Comparison of ENCODE assay signal across 12 mouse cellular contexts in genomic region chr9:115120276-115120675, GRCm38 (mm10).
DNase-seq lines count a peak whose midpoint lies in the region; ATAC-seq and TF ChIP-seq lines count a peak whose summit lies in the region.
"Had no signal": no experiment of that assay in that cellular context is flagged by ENCODE, and none has a peak within 500 bp of the region (broad histone marks: within the 10 kb centered on the region; RNA-seq: fewer than 3 reads in every experiment).

No protein-coding gene starts in this region.

- TF ChIP-seq CTCF in heart, adult 2 months (IDR thresholded peaks at IDR 0.05) = no peak

- intact Hi-C loops in heart, adult 2 months (cut with DNase I) = no loop called here

- no peak overlapping the region for H3K27ac ChIP-seq in heart, embryonic 16.5 days (ENCODE audit: low read length)
- H3K27ac ChIP-seq in heart, adult 2 months = no peak overlapping the region
- H3K27ac ChIP-seq in intestine, embryonic 16.5 days (ENCODE audit: low read length) = no peak overlapping the region
- H3K27ac ChIP-seq in lung, embryonic 16.5 days (ENCODE audit: low read length) = no peak overlapping the region
- H3K27ac ChIP-seq: stomach, postnatal 0 days had no signal

- no peaks in the 10 kb centered on the region for H3K79me2 ChIP-seq in heart, adult 2 months (replicated peaks; ENCODE audit: control insufficient read depth, insufficient read depth, low read length)

- no peaks in the 10 kb centered on the region for H3K27me3 ChIP-seq in heart, embryonic 16.5 days (ENCODE audit: control insufficient read depth, insufficient read depth, low read length)
- no peaks in the 10 kb centered on the region for H3K27me3 ChIP-seq in heart, adult 2 months (ENCODE audit: control insufficient read depth, insufficient read depth, low read length)
- H3K27me3 ChIP-seq in intestine, embryonic 16.5 days (replicated peaks; ENCODE audit: control insufficient read depth, insufficient read depth, low read length) = no peaks in the 10 kb centered on the region
- no peaks in the 10 kb centered on the region for H3K27me3 ChIP-seq in lung, embryonic 16.5 days (ENCODE audit: control insufficient read depth, insufficient read depth, low read depth, low read length)

- no peaks in the 10 kb centered on the region for H3K9me3 ChIP-seq in heart, embryonic 16.5 days (replicated peaks; ENCODE audit: control insufficient read depth, low read length)
- no peaks in the 10 kb centered on the region for H3K9me3 ChIP-seq in intestine, embryonic 16.5 days (ENCODE audit: control insufficient read depth, low read length)
- no peaks in the 10 kb centered on the region for H3K9me3 ChIP-seq in lung, embryonic 16.5 days (ENCODE audit: control insufficient read depth, low read length)

- H3K4me2 ChIP-seq in heart, embryonic 16.5 days (ENCODE audit: low read depth, low read length) = no peak overlapping the region
- no peak overlapping the region for H3K4me2 ChIP-seq in intestine, embryonic 16.5 days (ENCODE audit: low read depth, low read length)
- no peak overlapping the region for H3K4me2 ChIP-seq in lung, embryonic 16.5 days (ENCODE audit: low read depth, low read length)

- no peak for TF ChIP-seq POLR2A in heart, adult 2 months (IDR thresholded peaks at IDR 0.05; ENCODE audit: insufficient read depth, low read depth, low read length)

- H3K4me1 ChIP-seq in heart, embryonic 16.5 days (ENCODE audit: control insufficient read depth, insufficient read depth, low read length) = peaks cover 13% of the 10 kb centered on the region
- no peaks in the 10 kb centered on the region for H3K4me1 ChIP-seq in heart, adult 2 months (ENCODE audit: control insufficient read depth, insufficient read depth, low read length)
- H3K4me1 ChIP-seq in intestine, embryonic 16.5 days (ENCODE audit: control insufficient read depth, insufficient read depth, low read length) = peaks cover 11% of the 10 kb centered on the region; the same call in 1 of the 2 replicates
- peaks cover 17% of the 10 kb centered on the region for H3K4me1 ChIP-seq in lung, embryonic 16.5 days (replicated peaks; ENCODE audit: control insufficient read depth, insufficient read depth, low read length)

- no peaks in the 10 kb centered on the region for H3K36me3 ChIP-seq in heart, embryonic 16.5 days (ENCODE audit: control insufficient read depth, insufficient read depth)
- H3K36me3 ChIP-seq in heart, adult 2 months (ENCODE audit: control insufficient read depth, insufficient read depth, low read length) = no peaks in the 10 kb centered on the region
- H3K36me3 ChIP-seq in intestine, embryonic 16.5 days (ENCODE audit: control insufficient read depth, insufficient read depth, low read length) = no peaks in the 10 kb centered on the region
- no peaks in the 10 kb centered on the region for H3K36me3 ChIP-seq in lung, embryonic 16.5 days (ENCODE audit: control insufficient read depth, insufficient read depth, low read length)

- peak; percentile 43; the same call in 1 of the 2 replicates for ATAC-seq in heart, embryonic 16.5 days (replicated peaks; ENCODE audit: extremely low read depth, insufficient read depth, low FRiP score)
- peak; percentile 9; the same call in 1 of the 2 replicates for ATAC-seq in intestine, embryonic 16.5 days
- peak; percentile 57 for ATAC-seq in lung, embryonic 16.5 days (ENCODE audit: low read depth)

- H3K4me3 ChIP-seq in heart, embryonic 16.5 days (ENCODE audit: low read length) = no peak overlapping the region
- H3K4me3 ChIP-seq in heart, adult 2 months = no peak overlapping the region
- H3K4me3 ChIP-seq in intestine, embryonic 16.5 days (ENCODE audit: low read length) = no peak overlapping the region
- H3K4me3 ChIP-seq in lung, embryonic 16.5 days (ENCODE audit: low read length) = no peak overlapping the region
- H3K4me3 ChIP-seq: erythroblast, embryonic 14.5 days; myocyte had no signal

- 66% methylated on average over 5 of the region's 5 CpGs for WGBS in heart, embryonic 16.5 days
- WGBS in heart, adult 2 months = 65% methylated on average over 5 of the region's 5 CpGs
- 75% methylated on average over 5 of the region's 5 CpGs for WGBS in intestine, embryonic 16.5 days
- 51% methylated on average over 5 of the region's 5 CpGs for WGBS in lung, embryonic 16.5 days

- no peak for DNase-seq in heart, adult 2 months
- DNase-seq in adrenal gland, adult (ENCODE audit: inconsistent age in 2 of 2, low spot score in 1 of 2) = peak; percentile 72 to 91
- no peak for DNase-seq in frontal cortex, postnatal 36 days (ENCODE audit: low spot score in 2 of 2)
- no peak for DNase-seq in layer of hippocampus, postnatal 14 days (ENCODE audit: low spot score in 2 of 2)
- DNase-seq in thymus, adult 18-20 months = no peak
- DNase-seq: layer of hippocampus, postnatal 36 days had no signal

- H3K9ac ChIP-seq in heart, embryonic 16.5 days (ENCODE audit: low read length) = no peak overlapping the region
- H3K9ac ChIP-seq in heart, adult 2 months (ENCODE audit: low read depth, low read length) = no peak overlapping the region
- no peak overlapping the region for H3K9ac ChIP-seq in intestine, embryonic 16.5 days (ENCODE audit: low read depth, low read length)
- H3K9ac ChIP-seq in lung, embryonic 16.5 days (ENCODE audit: low read length) = no peak overlapping the region

- no peak for TF ChIP-seq EP300 in heart, adult 2 months (IDR thresholded peaks at IDR 0.05; ENCODE audit: insufficient read depth, low read depth, low read length)

Comparison
In these comparisons a context has a peak if more than half of its experiments do, and no peak if none do; other contexts are left out.
1. DNase-seq: peak in adrenal gland, adult (2 of 2); none in heart, adult 2 months (0 of 2), frontal cortex, postnatal 36 days (0 of 2), layer of hippocampus, postnatal 14 days (0 of 2) and thymus, adult 18-20 months (0 of 2).
2. Peak in every context shown above with its lines, with median percentiles within 50 percentile points of each other: ATAC-seq.